Mouse (Mus musculus) stomach, postnatal 0 days (tissue): ENCODE data around the gene Tef. TPM values are rescaled to one million over a fixed set of nuclear protein-coding genes. Genes with fewer than 3 reads are reported as not detected.

Source experiments
- ATAC-seq: fragments of 200-750 bp; cut with Nextera tagmentation; 2 replicates; pipeline ENCODE4 v1.8.0; 2017; ENCODE audit not compliant: low FRiP score, low TSS enrichment
- DNase-seq: peaks from one replicate; pipeline ENCODE4 v3.0.0-alpha.2; 2016; ENCODE audit warnings: low spot score
- H3K27ac ChIP-seq: fragments of 300-500 bp; sonication (generic); replicated peaks from 2 replicates; pipeline ENCODE4 v1.5.1; 2014; ENCODE audit warnings: mild to moderate bottlenecking, control low read depth
- H3K27me3 ChIP-seq: fragments of 300-500 bp; sonication (generic); 2 replicates; pipeline ENCODE4 v1.6.1; 2014; ENCODE audit warnings: low read length; ENCODE audit not compliant: control insufficient read depth, insufficient read depth
- H3K36me3 ChIP-seq: fragments of 300-500 bp; sonication (generic); 2 replicates; pipeline ENCODE4 v1.6.1; 2014; ENCODE audit warnings: low read length, mixed read lengths; ENCODE audit not compliant: control insufficient read depth, insufficient read depth
- H3K4me1 ChIP-seq: fragments of 300-500 bp; sonication (generic); replicated peaks from 2 replicates; pipeline ENCODE4 v1.6.1; 2014; ENCODE audit warnings: antibody characterized with exemption; ENCODE audit not compliant: control insufficient read depth, insufficient read depth
- H3K4me2 ChIP-seq: fragments of 300-500 bp; sonication (generic); replicated peaks from 2 replicates; pipeline ENCODE4 v1.6.1; 2014; ENCODE audit warnings: low read depth, mild to moderate bottlenecking, control low read depth, moderate library complexity
- H3K4me3 ChIP-seq: fragments of 300-500 bp; sonication (generic); 2 replicates; pipeline ENCODE4 v1.5.1; 2014; ENCODE audit warnings: low read depth, low read length, control low read depth
- H3K9ac ChIP-seq: fragments of 300-500 bp; sonication (generic); 2 replicates; pipeline ENCODE4 v1.6.1; 2014; ENCODE audit warnings: mild to moderate bottlenecking, low read length, control low read depth, mixed read lengths
- H3K9me3 ChIP-seq: fragments of 300-500 bp; sonication (generic); 2 replicates; pipeline ENCODE4 v1.6.1; 2016; ENCODE audit warnings: low read length; ENCODE audit not compliant: control insufficient read depth
- CTCF ChIP-seq: IDR thresholded peaks from 2 replicates; pipeline ENCODE4 v1.5.1; 2016; ENCODE audit warnings: antibody characterized with exemption, low read depth, mild to moderate bottlenecking, moderate library complexity
- EP300 ChIP-seq: optimal IDR thresholded peaks from 2 replicates; pipeline ENCODE3; 2016; ENCODE audit warnings: antibody characterized with exemption
- WGBS: fragments of 180-500 bp; shearing (Covaris S2); extraction: QIAGEN DNeasy Blood & Tissue Kit; methylation state at CpG from one replicate; pipeline ENCODE4 v1.1.7; 2014; 5-methylcytosine and 5-hydroxymethylcytosine counted together
- polyA plus RNA-seq: library from polyadenylated mRNA; unstranded; fragments of >200 nt; fragmentation: Nextera tagmentation; extraction: Ambion mirVana; gene quantifications from 2 replicates; pipeline ENCODE4 v1.2.1, GENCODE M21; 2015

Gene Tef
- polyA plus RNA-seq, 1 experiment from 2014 or later = 17.1 TPM

GRCm38 (mm10) chr15:81787525-81787924 lies 14.7 kb upstream of the Tef start:
- ATAC-seq (no peak), DNase-seq (no peak)
- Histone ChIP-seq H3K4me3 (no peak overlapping the region), H3K27me3 (no peaks in the 10 kb centered on the region), H3K4me1 (no peaks in the 10 kb centered on the region), H3K4me2 (no peak overlapping the region), H3K27ac (no peak overlapping the region), H3K36me3 (peaks cover 18% of the 10 kb centered on the region; the same call in 1 of the 2 replicates), H3K9ac (no peak overlapping the region), H3K9me3 (no peaks in the 10 kb centered on the region)
- 93% methylated on average over 13 of the region's 13 CpGs for WGBS
- TF ChIP-seq CTCF (no peak), EP300 (no peak)

DNA sequence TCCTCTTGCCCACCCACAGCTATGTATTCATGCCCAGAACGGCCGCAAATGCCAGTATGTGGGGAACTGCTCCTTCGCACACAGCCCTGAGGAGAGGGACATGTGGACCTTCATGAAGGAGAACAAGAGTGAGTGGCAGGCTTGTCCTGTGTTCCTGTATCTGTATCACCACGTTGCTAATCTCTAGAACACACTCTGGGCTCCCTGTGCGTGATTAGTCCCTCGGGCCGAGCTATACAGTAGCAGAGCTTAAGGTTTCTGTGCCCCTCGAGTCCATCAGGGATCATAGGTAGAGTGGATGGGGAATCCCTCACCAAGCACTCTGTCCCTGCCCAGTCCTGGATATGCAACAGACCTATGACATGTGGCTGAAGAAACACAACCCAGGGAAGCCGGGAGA lies 9.8 kb upstream of the Tef start:
- H3K9me3 ChIP-seq = no peaks in the 10 kb centered on the region
- no peak for TF ChIP-seq EP300
- no peak for TF ChIP-seq CTCF
- no peaks in the 10 kb centered on the region for H3K27me3 ChIP-seq
- no peak overlapping the region for H3K9ac ChIP-seq
- WGBS = 92% methylated on average over 9 of the region's 9 CpGs
- H3K27ac ChIP-seq = no peak overlapping the region
- DNase-seq (no peak), ATAC-seq (no peak)
- H3K36me3 ChIP-seq = peaks cover 8% of the 10 kb centered on the region; the same call in 1 of the 2 replicates
- no peak overlapping the region for H3K4me2 ChIP-seq
- H3K4me1 ChIP-seq = no peaks in the 10 kb centered on the region
- H3K4me3 ChIP-seq = no peak overlapping the region

DNA sequence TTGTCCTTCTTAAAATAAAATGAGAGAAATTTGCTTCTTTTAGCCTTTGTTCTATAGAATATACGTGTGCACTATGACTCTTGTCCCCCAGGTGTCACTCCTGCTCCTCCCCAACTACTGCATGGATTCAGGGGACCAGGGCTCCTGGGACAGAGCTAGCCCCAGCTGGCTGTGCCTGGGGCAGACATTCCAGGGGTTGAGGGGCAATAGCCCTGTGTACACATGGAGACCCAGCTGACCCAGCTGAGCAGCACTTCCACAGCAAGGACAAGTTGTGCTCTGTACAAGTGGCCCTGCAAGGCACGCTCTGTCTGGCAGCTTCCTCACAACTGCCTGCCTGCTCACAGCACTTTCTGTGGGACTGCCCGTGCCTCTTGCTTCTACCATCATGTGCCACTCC lies 6.0 kb upstream of the Tef start:
- TF ChIP-seq EP300 (no peak), CTCF (peak; percentile 75)
- Histone ChIP-seq H3K9ac (no peak overlapping the region), H3K36me3 (peaks cover 6% of the 10 kb centered on the region; the same call in 1 of the 2 replicates), H3K4me1 (no peaks in the 10 kb centered on the region), H3K4me3 (no peak overlapping the region), H3K27me3 (no peaks in the 10 kb centered on the region), H3K4me2 (no peak overlapping the region), H3K9me3 (no peaks in the 10 kb centered on the region), H3K27ac (no peak overlapping the region)
- WGBS = 71% methylated on average over 3 of the region's 3 CpGs
- ATAC-seq (peak; percentile 57; the same call in 1 of the 2 replicates), DNase-seq (peak; percentile 35)

- Histone ChIP-seq H3K27me3 (no peaks in the 10 kb centered on the region), H3K9ac (no peak overlapping the region), H3K9me3 (no peaks in the 10 kb centered on the region), H3K36me3 (no peaks in the 10 kb centered on the region; the same call in 1 of the 2 replicates), H3K4me1 (no peaks in the 10 kb centered on the region), H3K4me2 (no peak overlapping the region), H3K27ac (peak overlapping the region; percentile 40; the same call in 1 of the 2 replicates), H3K4me3 (no peak overlapping the region)
- DNase-seq (no peak), ATAC-seq (no peak)
- TF ChIP-seq EP300 = no peak
- TF ChIP-seq CTCF = no peak
- 79% methylated on average over 6 of the region's 6 CpGs for WGBS
These were observed 4.4 kb upstream of the Tef start for GRCm38 (mm10) chr15:81797861-81798260.

GRCm38 (mm10) chr15:81798421-81798820 lies 3.8 kb upstream of the Tef start:
- H3K4me1 ChIP-seq = no peaks in the 10 kb centered on the region
- no peaks in the 10 kb centered on the region for H3K9me3 ChIP-seq
- DNase-seq = no peak
- TF ChIP-seq EP300 (no peak), CTCF (no peak)
- no peak for ATAC-seq
- H3K36me3 ChIP-seq = no peaks in the 10 kb centered on the region; the same call in 1 of the 2 replicates
- H3K4me3 ChIP-seq = no peak overlapping the region
- H3K27ac ChIP-seq = no peak overlapping the region
- no peak overlapping the region for H3K4me2 ChIP-seq
- H3K9ac ChIP-seq = no peak overlapping the region
- 86% methylated on average over 4 of the region's 4 CpGs for WGBS
- H3K27me3 ChIP-seq = no peaks in the 10 kb centered on the region

- Histone ChIP-seq H3K36me3 (no peaks in the 10 kb centered on the region), H3K4me1 (0 out of 2 replicates have a peak, but pooled peaks cover 6% of the 10 kb centered on the region), H3K4me2 (no peak overlapping the region), H3K9ac (no peak overlapping the region), H3K4me3 (no peak overlapping the region), H3K27me3 (no peaks in the 10 kb centered on the region), H3K9me3 (no peaks in the 10 kb centered on the region), H3K27ac (no peak overlapping the region)
- 51% methylated on average over 3 of the region's 3 CpGs for WGBS
- ATAC-seq (no peak), DNase-seq (no peak)
- TF ChIP-seq EP300 (no peak), CTCF (no peak)
These were observed 1.8 kb upstream of the Tef start for GRCm38 (mm10) chr15:81800391-81800790.
